Mouse (Mus musculus): ENCODE measurements at regions not wholly inside any gene's neighbourhood (a gene's known extent, or its start where the extent isn't known, plus 50 kb on each side); places are given as distances from the start of the nearest gene placed in this dataset.

DNA sequence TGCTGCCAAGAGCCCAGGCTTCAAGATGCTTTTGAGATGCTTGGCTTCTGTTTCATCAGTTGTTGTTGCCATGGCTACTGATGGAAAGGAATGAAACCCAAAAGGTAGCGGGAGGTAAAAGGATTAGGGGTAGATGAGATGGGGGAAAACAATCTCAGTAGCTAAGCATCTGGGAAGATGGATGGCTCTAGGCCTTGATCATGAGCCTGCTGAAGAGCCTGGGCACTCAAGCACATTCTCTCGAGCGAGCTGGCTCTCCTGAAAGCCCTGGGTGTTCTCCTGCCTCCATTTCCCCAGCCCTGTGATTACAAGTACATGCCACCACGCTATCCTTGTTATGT is 92.3 kb upstream of the Nrsn1 start:
- WGBS = 59% methylated on average over 4 of the region's 4 CpGs
- H3K36me3 ChIP-seq (ENCODE audit: control insufficient read depth, insufficient read depth, low read length) = no peaks in the 10 kb centered on the region
- H3K9me3 ChIP-seq (ENCODE audit: control insufficient read depth, low read length) = no peaks in the 10 kb centered on the region
- no peak overlapping the region for H3K9ac ChIP-seq (ENCODE audit: low read depth, low read length)
- H3K27me3 ChIP-seq (replicated peaks; ENCODE audit: control insufficient read depth, insufficient read depth, low read length) = no peaks in the 10 kb centered on the region
- H3K4me2 ChIP-seq (ENCODE audit: low read depth, low read length) = no peak overlapping the region
- H3K4me3 ChIP-seq (ENCODE audit: low read length) = no peak overlapping the region
- H3K27ac ChIP-seq (ENCODE audit: low read length) = no peak overlapping the region
- no peak for ATAC-seq
- H3K4me1 ChIP-seq (ENCODE audit: control insufficient read depth, insufficient read depth, low read length) = no peaks in the 10 kb centered on the region

DNA sequence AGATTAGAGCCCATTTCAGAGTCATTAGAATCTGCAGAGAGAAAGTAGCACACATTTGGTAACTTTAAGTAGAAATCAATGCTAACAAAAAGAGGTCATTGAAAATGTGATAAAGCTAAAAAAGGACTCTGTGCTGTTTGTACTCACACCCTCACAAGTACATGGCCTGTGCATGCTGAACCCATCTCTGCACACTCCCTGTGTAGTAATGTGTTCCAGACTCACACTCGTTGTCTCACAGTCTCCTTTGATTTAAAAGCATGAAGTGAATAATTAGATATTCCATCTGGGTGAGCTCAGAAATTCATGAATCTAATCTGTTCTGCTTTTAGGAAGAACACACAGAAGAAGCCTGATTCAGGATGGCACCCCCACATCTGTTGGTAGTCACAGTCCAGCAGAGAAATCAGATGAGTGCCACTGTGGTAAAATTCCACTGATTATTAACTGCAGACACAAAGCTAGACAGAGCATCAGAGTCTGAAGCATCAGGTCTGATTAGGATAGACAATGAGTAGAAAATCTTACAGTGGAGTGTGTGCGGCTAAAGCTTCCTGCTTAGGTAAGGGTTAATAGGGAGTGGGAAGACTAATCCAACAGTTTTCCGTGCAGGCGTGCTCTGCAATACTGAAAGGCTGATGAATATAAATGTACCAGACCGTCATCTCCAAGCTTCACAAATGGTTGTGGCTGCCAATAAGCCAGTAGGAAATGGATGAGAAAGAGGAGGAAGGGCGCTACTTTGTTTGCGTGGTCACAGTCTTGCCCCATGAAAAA is 91.7 kb upstream of the Nrsn1 start:
- WGBS = 69% methylated on average over 7 of the region's 7 CpGs
- no peaks in the 10 kb centered on the region for H3K27me3 ChIP-seq (replicated peaks; ENCODE audit: control insufficient read depth, insufficient read depth, low read length)
- H3K4me3 ChIP-seq (ENCODE audit: low read length) = no peak overlapping the region
- H3K9me3 ChIP-seq (ENCODE audit: control insufficient read depth, low read length) = no peaks in the 10 kb centered on the region
- no peak overlapping the region for H3K9ac ChIP-seq (ENCODE audit: low read depth, low read length)
- H3K4me2 ChIP-seq (ENCODE audit: low read depth, low read length) = no peak overlapping the region
- no peaks in the 10 kb centered on the region for H3K4me1 ChIP-seq (ENCODE audit: control insufficient read depth, insufficient read depth, low read length)
- no peak overlapping the region for H3K27ac ChIP-seq (ENCODE audit: low read length)
- no peak for ATAC-seq
- H3K36me3 ChIP-seq (ENCODE audit: control insufficient read depth, insufficient read depth, low read length) = no peaks in the 10 kb centered on the region

DNA sequence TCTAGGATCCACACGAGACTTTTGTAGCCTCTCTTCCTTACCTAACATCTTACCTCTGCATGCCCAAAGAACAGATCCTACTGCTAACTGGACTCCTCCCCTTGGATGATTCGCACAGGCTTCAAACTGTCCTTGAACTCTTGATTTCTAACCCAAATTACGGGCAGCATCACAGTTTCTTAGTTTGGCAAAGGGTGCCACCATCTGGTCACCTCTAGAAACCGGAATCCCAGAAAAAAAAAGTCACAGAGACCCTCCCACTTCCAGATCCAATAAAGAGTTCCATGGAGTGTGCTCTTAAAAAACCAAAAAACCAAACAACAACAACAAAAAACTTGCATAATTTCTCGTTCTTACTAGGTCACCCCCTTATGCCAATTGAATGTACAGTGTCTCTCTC is 77.3 kb upstream of the Nrsn1 start:
- Histone ChIP-seq H3K4me3 (ENCODE audit: low read length) (no peak overlapping the region), H3K27ac (ENCODE audit: low read length) (no peak overlapping the region), H3K9me3 (ENCODE audit: control insufficient read depth, low read length) (no peaks in the 10 kb centered on the region), H3K9ac (ENCODE audit: low read depth, low read length) (no peak overlapping the region), H3K4me2 (ENCODE audit: low read depth, low read length) (no peak overlapping the region), H3K27me3 (replicated peaks; ENCODE audit: control insufficient read depth, insufficient read depth, low read length) (no peaks in the 10 kb centered on the region), H3K36me3 (ENCODE audit: control insufficient read depth, insufficient read depth, low read length) (no peaks in the 10 kb centered on the region), H3K4me1 (ENCODE audit: control insufficient read depth, insufficient read depth, low read length) (no peaks in the 10 kb centered on the region)
- no peak for ATAC-seq
- WGBS = 51% methylated on average over 5 of the region's 5 CpGs

DNA sequence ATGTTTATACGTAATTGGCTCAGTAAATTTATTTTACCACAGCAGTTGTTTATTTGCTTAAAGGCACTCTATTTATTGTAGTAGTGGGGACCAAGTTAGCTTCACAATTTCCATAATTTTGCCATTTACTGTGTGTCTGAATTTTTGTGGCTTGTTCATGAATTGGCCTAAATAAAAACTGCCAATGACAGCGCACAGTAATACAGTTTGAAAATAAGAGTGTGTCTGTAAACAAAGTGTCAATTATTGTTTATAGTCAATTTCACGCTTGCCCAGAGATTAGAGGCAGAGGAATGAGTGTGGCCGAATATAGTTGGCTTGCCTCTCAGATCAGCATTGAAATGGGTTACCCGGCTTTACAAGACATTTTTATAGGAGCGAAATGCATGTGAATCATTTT is 73.0 kb upstream of the Nrsn1 start:
- Histone ChIP-seq H3K27me3 (replicated peaks; ENCODE audit: control insufficient read depth, insufficient read depth, low read length) (no peaks in the 10 kb centered on the region), H3K4me1 (ENCODE audit: control insufficient read depth, insufficient read depth, low read length) (no peaks in the 10 kb centered on the region), H3K27ac (ENCODE audit: low read length) (no peak overlapping the region), H3K4me2 (ENCODE audit: low read depth, low read length) (no peak overlapping the region), H3K4me3 (ENCODE audit: low read length) (no peak overlapping the region), H3K36me3 (ENCODE audit: control insufficient read depth, insufficient read depth, low read length) (no peaks in the 10 kb centered on the region), H3K9ac (ENCODE audit: low read depth, low read length) (no peak overlapping the region), H3K9me3 (ENCODE audit: control insufficient read depth, low read length) (no peaks in the 10 kb centered on the region)
- ATAC-seq = no peak
- WGBS = 73% methylated on average over 6 of the region's 6 CpGs

DNA sequence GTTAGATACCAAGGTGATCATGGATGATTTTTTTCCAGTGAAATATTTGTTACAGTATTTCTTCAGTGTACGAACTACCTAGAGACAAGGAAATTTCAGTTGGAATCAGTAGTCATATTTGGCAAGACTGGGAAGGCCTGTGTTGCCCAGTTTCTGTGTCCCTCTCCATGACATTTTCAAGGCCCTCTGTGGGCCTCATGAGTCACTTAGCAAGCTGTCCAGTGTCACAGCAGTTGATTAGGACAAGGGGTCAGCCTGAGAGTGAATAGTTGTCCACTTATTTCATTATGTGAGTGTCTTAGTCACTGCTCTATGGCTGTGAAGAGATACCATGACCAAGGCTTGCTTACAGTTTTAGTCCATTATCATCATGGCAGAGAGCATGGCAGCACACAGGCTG is 71.5 kb upstream of the Nrsn1 start:
- no peak overlapping the region for H3K4me2 ChIP-seq (ENCODE audit: low read depth, low read length)
- no peaks in the 10 kb centered on the region for H3K4me1 ChIP-seq (ENCODE audit: control insufficient read depth, insufficient read depth, low read length)
- no peak overlapping the region for H3K27ac ChIP-seq (ENCODE audit: low read length)
- 86% methylated on average over 1 of the region's 1 CpGs for WGBS
- no peaks in the 10 kb centered on the region for H3K36me3 ChIP-seq (ENCODE audit: control insufficient read depth, insufficient read depth, low read length)
- no peaks in the 10 kb centered on the region for H3K9me3 ChIP-seq (ENCODE audit: control insufficient read depth, low read length)
- ATAC-seq = no peak
- no peak overlapping the region for H3K4me3 ChIP-seq (ENCODE audit: low read length)
- H3K27me3 ChIP-seq (replicated peaks; ENCODE audit: control insufficient read depth, insufficient read depth, low read length) = no peaks in the 10 kb centered on the region
- H3K9ac ChIP-seq (ENCODE audit: low read depth, low read length) = no peak overlapping the region

DNA sequence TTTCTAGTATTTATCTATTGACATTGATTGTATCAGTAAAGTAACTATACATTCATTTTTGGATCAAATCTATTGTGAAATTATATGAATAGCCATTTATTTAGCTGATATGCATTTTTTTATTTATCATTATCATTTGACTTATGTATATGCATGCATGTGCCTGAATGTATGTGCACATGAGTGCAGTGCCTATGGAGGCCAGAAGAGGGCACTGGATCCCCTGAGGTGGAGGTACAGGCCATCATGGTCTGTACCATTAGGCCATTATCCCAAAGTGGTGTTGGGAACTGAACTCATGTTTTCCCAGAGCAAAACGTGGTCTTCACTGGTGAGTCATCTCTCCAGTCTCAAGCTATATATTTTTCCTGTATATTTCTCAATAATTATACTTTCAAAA is 63.5 kb upstream of the Nrsn1 start:
- H3K4me2 ChIP-seq (ENCODE audit: low read depth, low read length) = no peak overlapping the region

More for the DNA sequence above, 63.5 kb upstream of the Nrsn1 start:
- no peaks in the 10 kb centered on the region for H3K4me1 ChIP-seq (ENCODE audit: control insufficient read depth, insufficient read depth, low read length)
- H3K9ac ChIP-seq (ENCODE audit: low read depth, low read length) = no peak overlapping the region
- no peak overlapping the region for H3K27ac ChIP-seq (ENCODE audit: low read length)
- 90% methylated on average over 1 of the region's 1 CpGs for WGBS
- ATAC-seq = no peak
- no peak overlapping the region for H3K4me3 ChIP-seq (ENCODE audit: low read length)
- H3K9me3 ChIP-seq (ENCODE audit: control insufficient read depth, low read length) = no peaks in the 10 kb centered on the region
- no peaks in the 10 kb centered on the region for H3K27me3 ChIP-seq (replicated peaks; ENCODE audit: control insufficient read depth, insufficient read depth, low read length)
- H3K36me3 ChIP-seq (ENCODE audit: control insufficient read depth, insufficient read depth, low read length) = no peaks in the 10 kb centered on the region
